In the genomic region with DNA sequence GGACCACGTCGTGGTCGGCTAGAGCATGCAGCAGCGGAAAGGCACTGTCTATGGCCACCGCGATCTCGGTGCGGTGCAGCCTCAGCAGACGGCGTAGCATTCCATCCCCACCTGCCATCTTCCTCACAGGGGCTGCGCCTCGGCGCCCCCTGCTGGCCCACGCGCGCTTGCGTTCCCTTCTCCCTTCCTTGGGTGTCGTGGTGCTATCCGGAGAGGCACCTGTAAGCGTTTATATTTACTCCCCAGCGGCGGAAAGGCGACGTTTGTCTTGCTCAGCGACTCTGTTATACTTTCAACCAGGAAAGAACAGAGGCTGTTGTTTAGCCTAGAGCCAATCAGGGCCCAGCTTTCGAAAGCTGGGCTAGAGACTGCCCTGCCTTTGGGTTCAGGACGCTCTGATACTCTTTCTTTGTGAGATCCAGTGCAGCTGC, we compare ENCODE assay signal across 8 mouse cellular contexts. TPM values are rescaled to one million over a fixed set of nuclear protein-coding genes. Genes with fewer than 3 reads are reported as not detected.
DNase-seq lines count a peak whose midpoint lies in the region.

A gene (minus strand): TSS at position 205 of the 431 bp plus-strand sequence.

- intact Hi-C loops in left cerebral cortex, postnatal 4 days (cut with DNase I), result no loop called here

- peak; percentile 70 for DNase-seq in layer of hippocampus, adult 11-12 months (ENCODE audit: low spot score)
- no peak for DNase-seq in layer of hippocampus, adult 9-10 months (ENCODE audit: low spot score)
- peak; percentile 69 to 75 for DNase-seq in cerebellum, postnatal 14 days
- DNase-seq in gastrocnemius, adult 18-20 months (ENCODE audit: low spot score), result peak; percentile 32
- DNase-seq in induced T-regulatory cell, adult 2 months (ENCODE audit: low read depth), result peak; percentile 85
- DNase-seq in left cerebral cortex, postnatal 4 days, result peak; percentile 58
- peak; percentile 84 for DNase-seq in mesoderm, embryonic 11.5 days (ENCODE audit: low read depth, low spot score)
- peak; percentile 60 to 69 for DNase-seq in spleen, adult 18-20 months

RNA-seq across cellular contexts. Expression of the gene that starts here (rescaled TPM):
- total RNA-seq in gastrocnemius, adult 18-20 months (2021), result not detected
- under 1 TPM; 0.44 TPM for total RNA-seq in left cerebral cortex, postnatal 4 days (2021)

Comparison
In these comparisons a context has a peak if more than half of its experiments do, and no peak if none do; other contexts are left out.
1. Peak in DNase-seq in gastrocnemius, adult 18-20 months; RNA of the gene not detected or under 1 TPM.
2. Peak in DNase-seq in left cerebral cortex, postnatal 4 days; RNA of the gene not detected or under 1 TPM.